Mouse (Mus musculus) forebrain, embryonic 11.5 days (tissue): ENCODE data around the gene Hps1. TPM values are rescaled to one million over a fixed set of nuclear protein-coding genes. Genes with fewer than 3 reads are reported as not detected.

Source experiments
- ATAC-seq: fragments of 200-750 bp; cut with Nextera tagmentation; replicated peaks from 2 replicates; pipeline ENCODE4 v1.8.0; 2017; ENCODE audit warnings: moderate TSS enrichment; ENCODE audit not compliant: low FRiP score
- DNase-seq: peaks from one replicate; pipeline ENCODE4 v3.0.0-alpha.2; 2017; ENCODE audit warnings: low spot score
- H3K27ac ChIP-seq: fragments of 300-500 bp; sonication (generic); 2 replicates; pipeline ENCODE4 v1.5.1; 2014; ENCODE audit warnings: low read depth, low read length
- H3K27me3 ChIP-seq: fragments of 300-500 bp; sonication (generic); 2 replicates; pipeline ENCODE4 v1.6.1; 2014; ENCODE audit warnings: mild to moderate bottlenecking, low read length, mixed read lengths; ENCODE audit not compliant: control insufficient read depth, insufficient read depth
- H3K36me3 ChIP-seq: fragments of 300-500 bp; sonication (generic); 2 replicates; pipeline ENCODE4 v1.6.1; 2014; ENCODE audit warnings: mild to moderate bottlenecking, low read length, moderate library complexity, mixed read lengths; ENCODE audit not compliant: control insufficient read depth, insufficient read depth
- H3K4me1 ChIP-seq: fragments of 300-500 bp; sonication (generic); replicated peaks from 2 replicates; pipeline ENCODE4 v1.6.1; 2014; ENCODE audit warnings: low read length, mixed read lengths; ENCODE audit not compliant: control insufficient read depth, insufficient read depth
- H3K4me2 ChIP-seq: fragments of 300-500 bp; sonication (generic); 2 replicates; pipeline ENCODE4 v1.6.1; 2014; ENCODE audit warnings: low read depth, mild to moderate bottlenecking, low read length, moderate library complexity, mixed read lengths; ENCODE audit not compliant: severe bottlenecking
- H3K4me3 ChIP-seq: fragments of 300-500 bp; sonication (generic); 2 replicates; pipeline ENCODE4 v1.5.1; 2014; ENCODE audit warnings: low read depth, low read length
- H3K9ac ChIP-seq: fragments of 300-500 bp; sonication (generic); 2 replicates; pipeline ENCODE4 v1.6.1; 2014; ENCODE audit warnings: low read length
- H3K9me3 ChIP-seq: fragments of 300-500 bp; sonication (generic); 2 replicates; pipeline ENCODE4 v1.6.1; 2016; ENCODE audit warnings: low read length, mixed read lengths; ENCODE audit not compliant: control insufficient read depth
- WGBS: fragments of 180-500 bp; shearing (Covaris S2); extraction: QIAGEN DNeasy Blood & Tissue Kit; methylation state at CpG from one replicate; pipeline ENCODE4 v1.1.7; 2014; 5-methylcytosine and 5-hydroxymethylcytosine counted together
- polyA plus RNA-seq: library from polyadenylated mRNA; unstranded; fragments of >200 nt; fragmentation: Nextera tagmentation; extraction: Ambion mirVana; gene quantifications from 2 replicates; pipeline ENCODE4 v1.2.1, GENCODE M21; 2014

The Hps1 gene
- polyA plus RNA-seq, 1 experiment from 2014 or later, result 17.2 TPM

DNA sequence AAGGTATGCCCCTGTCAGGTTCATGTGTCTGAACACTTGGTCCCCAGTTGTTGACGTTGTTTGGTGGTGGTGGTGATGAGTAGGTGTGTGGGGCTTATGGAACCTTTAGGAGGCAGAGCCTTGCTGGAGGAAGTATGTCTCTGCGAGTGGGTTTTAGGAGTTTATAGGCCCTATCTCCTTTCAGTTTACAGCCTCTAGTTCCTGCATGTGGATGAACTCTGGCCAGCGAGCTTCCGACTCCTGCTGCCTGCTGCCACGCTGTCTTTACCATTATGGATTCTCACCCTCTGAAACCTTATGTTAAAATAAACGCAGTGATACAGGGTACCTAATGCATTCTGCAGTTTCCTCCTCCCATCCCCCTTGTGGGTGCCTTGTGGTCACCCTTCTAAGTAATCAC lies 40.0 kb downstream of the Hps1 start:
- Histone ChIP-seq H3K9ac (no peak overlapping the region), H3K4me1 (no peaks in the 10 kb centered on the region), H3K4me2 (no peak overlapping the region), H3K36me3 (no peaks in the 10 kb centered on the region), H3K9me3 (no peaks in the 10 kb centered on the region), H3K27ac (no peak overlapping the region), H3K27me3 (no peaks in the 10 kb centered on the region), H3K4me3 (no peak overlapping the region)
- WGBS, result 86% methylated on average over 6 of the region's 6 CpGs
- DNase-seq, result no peak
- ATAC-seq, result no peak

- WGBS, result 66% methylated on average over 9 of the region's 9 CpGs
- H3K36me3 ChIP-seq, result no peaks in the 10 kb centered on the region
- H3K4me1 ChIP-seq, result no peaks in the 10 kb centered on the region
- no peak overlapping the region for H3K27ac ChIP-seq
- no peak overlapping the region for H3K4me2 ChIP-seq
- no peak overlapping the region for H3K4me3 ChIP-seq
- ATAC-seq, result no peak
- H3K9ac ChIP-seq, result no peak overlapping the region
- H3K9me3 ChIP-seq, result no peaks in the 10 kb centered on the region
- no peak for DNase-seq
- no peaks in the 10 kb centered on the region for H3K27me3 ChIP-seq
Observed at GRCm38 (mm10) chr19:42737753-42738152, 42.0 kb downstream of the Hps1 start.

DNA sequence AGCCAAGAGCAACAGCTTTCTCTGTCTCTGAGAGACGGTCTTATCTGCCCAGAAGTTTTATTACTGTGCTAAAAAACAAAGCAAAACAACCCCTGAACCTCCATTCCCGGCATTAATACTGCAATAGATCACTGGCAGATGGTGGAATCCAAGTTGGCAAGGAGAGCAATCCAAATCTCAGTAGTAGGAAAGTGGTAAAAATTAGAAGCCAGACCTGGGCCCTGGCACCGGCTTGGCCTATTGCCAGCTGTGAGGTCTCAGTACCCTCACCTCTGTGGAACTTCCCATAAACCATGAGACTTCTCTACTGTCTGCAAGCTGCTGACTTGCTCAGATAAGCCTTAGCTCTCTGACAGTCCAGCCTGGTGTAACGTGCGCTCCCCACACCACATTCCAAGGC lies 44.8 kb downstream of the Hps1 start:
- Histone ChIP-seq H3K9ac (no peak overlapping the region), H3K4me3 (no peak overlapping the region), H3K9me3 (no peaks in the 10 kb centered on the region), H3K27me3 (no peaks in the 10 kb centered on the region), H3K27ac (no peak overlapping the region), H3K4me1 (no peaks in the 10 kb centered on the region), H3K36me3 (no peaks in the 10 kb centered on the region), H3K4me2 (no peak overlapping the region)
- DNase-seq, result no peak
- ATAC-seq, result no peak
- 88% methylated on average over 5 of the region's 5 CpGs for WGBS

DNA sequence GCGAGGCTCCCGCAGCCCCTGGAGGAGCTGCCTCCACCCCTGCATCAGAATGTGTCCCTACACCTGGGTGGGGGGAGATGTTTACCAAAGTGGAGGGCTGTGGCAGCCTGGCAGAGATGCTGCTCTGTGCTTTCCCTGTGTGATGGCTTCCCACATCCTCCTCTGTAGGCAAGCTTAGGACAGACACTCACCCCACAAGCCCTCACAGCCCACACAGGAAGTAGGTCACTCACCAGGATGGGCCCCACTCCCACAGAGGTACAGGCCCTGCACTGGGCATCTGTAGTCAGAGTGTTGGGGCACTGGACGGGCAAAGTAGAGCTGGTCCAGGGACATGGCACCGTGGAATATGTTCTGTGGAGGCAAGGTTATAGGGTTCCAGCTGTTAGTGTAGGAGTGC lies 52.4 kb downstream of the Hps1 start:
- no peak for ATAC-seq
- WGBS, result 90% methylated on average over 4 of the region's 4 CpGs
- Histone ChIP-seq H3K36me3 (no peaks in the 10 kb centered on the region), H3K27me3 (no peaks in the 10 kb centered on the region), H3K4me2 (no peak overlapping the region), H3K27ac (no peak overlapping the region), H3K9me3 (no peaks in the 10 kb centered on the region), H3K4me1 (no peaks in the 10 kb centered on the region), H3K4me3 (no peak overlapping the region), H3K9ac (no peak overlapping the region)
- DNase-seq, result no peak

DNA sequence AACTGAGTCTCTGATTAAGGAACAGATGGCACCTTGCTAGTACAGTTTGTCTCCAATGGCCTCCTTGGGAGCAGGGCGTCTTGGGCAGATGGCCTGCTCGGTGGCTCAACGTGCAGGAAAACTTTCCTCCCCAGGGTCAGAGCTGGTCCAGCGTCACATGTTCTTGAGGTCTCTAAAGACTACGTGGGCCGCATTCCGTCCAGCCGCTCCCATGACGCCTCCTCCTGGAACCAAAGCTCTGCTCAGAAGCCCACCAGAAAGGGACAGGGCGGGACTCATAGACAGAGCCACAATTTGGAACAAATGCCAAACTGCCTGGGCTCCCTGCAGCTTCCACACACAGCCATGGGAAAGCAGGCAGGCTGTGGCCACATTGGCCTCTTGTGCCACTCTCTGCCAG lies 53.0 kb downstream of the Hps1 start:
- H3K4me1 ChIP-seq, result no peaks in the 10 kb centered on the region
- no peaks in the 10 kb centered on the region for H3K27me3 ChIP-seq
- no peak overlapping the region for H3K4me3 ChIP-seq
- WGBS, result 95% methylated on average over 10 of the region's 10 CpGs
- no peak for ATAC-seq
- DNase-seq, result no peak
- no peaks in the 10 kb centered on the region for H3K9me3 ChIP-seq
- H3K27ac ChIP-seq, result no peak overlapping the region
- H3K4me2 ChIP-seq, result no peak overlapping the region
- H3K9ac ChIP-seq, result no peak overlapping the region
- no peaks in the 10 kb centered on the region for H3K36me3 ChIP-seq

DNA sequence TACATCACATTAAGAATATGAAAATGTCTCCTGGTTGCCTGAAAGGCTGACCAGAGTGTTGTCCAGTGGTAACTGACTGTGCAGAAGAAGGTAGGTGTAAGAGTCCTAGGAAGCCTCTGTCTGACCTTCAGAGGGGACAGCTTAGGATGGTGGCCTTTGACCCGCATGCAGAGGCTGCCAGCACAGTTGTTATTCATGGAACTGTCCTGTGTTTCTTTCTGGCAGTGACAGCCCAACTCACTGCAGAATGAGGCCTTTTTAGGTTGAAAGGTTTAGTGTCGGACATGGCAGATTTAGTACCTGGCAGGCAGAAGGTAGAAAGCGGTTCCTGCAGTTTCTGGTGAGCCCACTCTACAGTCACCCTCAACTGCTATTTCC lies 53.8 kb downstream of the Hps1 start:
- WGBS, result 90% methylated on average over 3 of the region's 3 CpGs
- H3K4me2 ChIP-seq, result no peak overlapping the region

DNA sequence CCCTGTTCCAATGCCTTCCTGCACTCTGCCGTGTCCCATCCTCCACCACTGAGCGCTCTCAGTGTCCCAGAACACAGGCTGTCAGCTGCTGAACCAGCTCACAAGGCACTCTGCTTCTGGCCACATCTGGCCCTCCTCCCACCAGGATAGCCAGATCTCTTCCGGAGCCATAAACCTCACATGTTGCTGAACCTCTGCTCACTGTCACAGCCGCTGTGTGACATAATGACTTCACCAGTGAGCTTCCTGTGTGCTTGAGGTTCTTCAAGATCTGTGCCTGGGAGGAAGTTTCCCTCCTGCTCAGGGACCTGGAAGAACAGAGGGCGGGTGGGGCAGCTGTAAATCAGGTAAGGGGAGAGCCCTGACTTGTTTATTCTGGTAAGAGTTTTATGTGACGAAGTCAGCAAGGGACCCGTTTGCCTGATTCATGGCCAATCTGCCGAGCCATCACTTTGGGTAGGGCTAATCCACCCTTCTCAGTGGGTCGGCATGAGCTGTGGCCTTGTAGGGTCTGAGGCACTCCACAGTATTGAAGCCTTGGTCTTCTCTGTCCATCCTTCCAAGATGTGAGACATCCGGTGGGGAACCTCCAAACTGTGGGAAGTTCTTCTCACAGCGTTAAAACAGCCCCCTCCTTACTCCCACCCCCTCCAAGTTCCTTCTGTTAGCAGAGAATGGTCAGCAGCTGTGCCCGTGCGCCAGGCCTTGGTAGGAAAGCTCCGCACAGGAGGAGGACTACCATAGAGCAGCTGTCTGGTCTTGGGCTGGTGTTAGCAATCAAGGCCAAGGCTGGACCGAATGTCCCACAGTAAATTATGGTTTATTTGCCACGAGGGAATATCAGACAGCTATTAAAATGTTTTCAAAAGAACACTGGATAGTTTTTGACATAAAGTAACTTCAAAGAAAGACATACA lies 54.5 kb downstream of the Hps1 start:
- no peak overlapping the region for H3K9ac ChIP-seq
- WGBS, result 86% methylated on average over 16 of the region's 16 CpGs
- no peaks in the 10 kb centered on the region for H3K36me3 ChIP-seq
- DNase-seq (no peak), ATAC-seq (no peak)
- H3K27ac ChIP-seq, result no peak overlapping the region
- H3K4me1 ChIP-seq, result no peaks in the 10 kb centered on the region
- no peak overlapping the region for H3K4me3 ChIP-seq
- H3K4me2 ChIP-seq, result no peak overlapping the region
- H3K27me3 ChIP-seq, result no peaks in the 10 kb centered on the region
- no peaks in the 10 kb centered on the region for H3K9me3 ChIP-seq

More for the DNA sequence above, 53.8 kb downstream of the Hps1 start:
- no peak overlapping the region for H3K27ac ChIP-seq
- no peaks in the 10 kb centered on the region for H3K4me1 ChIP-seq
- no peaks in the 10 kb centered on the region for H3K36me3 ChIP-seq
- no peak overlapping the region for H3K9ac ChIP-seq
- H3K9me3 ChIP-seq, result no peaks in the 10 kb centered on the region
- DNase-seq (no peak), ATAC-seq (no peak)
- no peaks in the 10 kb centered on the region for H3K27me3 ChIP-seq
- H3K4me3 ChIP-seq, result no peak overlapping the region

GRCm38 (mm10) chr19:42723302-42723701 lies 56.5 kb downstream of the Hps1 start:
- WGBS, result 77% methylated on average over 6 of the region's 6 CpGs
- Histone ChIP-seq H3K27me3 (no peaks in the 10 kb centered on the region), H3K36me3 (no peaks in the 10 kb centered on the region), H3K4me2 (no peak overlapping the region), H3K4me1 (0 out of 2 replicates have a peak, but pooled peaks cover 2% of the 10 kb centered on the region), H3K4me3 (no peak overlapping the region), H3K9me3 (no peaks in the 10 kb centered on the region), H3K9ac (no peak overlapping the region), H3K27ac (no peak overlapping the region)
- DNase-seq (no peak), ATAC-seq (no peak)

- H3K4me3 ChIP-seq, result no peak overlapping the region
- H3K36me3 ChIP-seq, result no peaks in the 10 kb centered on the region
- no peak overlapping the region for H3K9ac ChIP-seq
- 62% methylated on average over 2 of the region's 2 CpGs for WGBS
- H3K4me1 ChIP-seq, result 0 out of 2 replicates have a peak, but pooled peaks cover 2% of the 10 kb centered on the region
- H3K9me3 ChIP-seq, result no peaks in the 10 kb centered on the region
- H3K4me2 ChIP-seq, result no peak overlapping the region
- H3K27me3 ChIP-seq, result no peaks in the 10 kb centered on the region
- DNase-seq (no peak), ATAC-seq (no peak)
- no peak overlapping the region for H3K27ac ChIP-seq
Observed at GRCm38 (mm10) chr19:42722500-42722899, 57.3 kb downstream of the Hps1 start.
